Mouse (Mus musculus): ENCODE measurements at regions not wholly inside any gene's neighbourhood (a gene's known extent, or its start where the extent isn't known, plus 50 kb on each side); places are given as distances from the start of the nearest gene placed in this dataset. TPM values are rescaled to one million over a fixed set of nuclear protein-coding genes. Genes with fewer than 3 reads are reported as not detected.

- no peak overlapping the region for H3K4me2 ChIP-seq
- H3K4me1 ChIP-seq (ENCODE audit: control insufficient read depth, insufficient read depth, low read length), result no peaks in the 10 kb centered on the region
- H3K36me3 ChIP-seq (ENCODE audit: control insufficient read depth, insufficient read depth, low read length), result no peaks in the 10 kb centered on the region
- no peaks in the 10 kb centered on the region for H3K27me3 ChIP-seq (ENCODE audit: control insufficient read depth, insufficient read depth, low read length)
- no peaks in the 10 kb centered on the region for H3K9me3 ChIP-seq (replicated peaks; ENCODE audit: control insufficient read depth, low read length)
- H3K4me3 ChIP-seq (ENCODE audit: low read depth, low read length), result no peak overlapping the region
- 56% methylated on average over 1 of the region's 1 CpGs for WGBS (ENCODE audit: insufficient replicate concordance)
- no peak overlapping the region for H3K27ac ChIP-seq (ENCODE audit: low read depth, low read length)
- no peak overlapping the region for H3K9ac ChIP-seq (ENCODE audit: low read depth, low read length)
- no peak for ATAC-seq (replicated peaks; ENCODE audit: insufficient number of reproducible peaks, low FRiP score, low TSS enrichment)
Measured at GRCm38 (mm10) chr3:6183400-6183799, 432.8 kb downstream of the Gm8797 start.

GRCm38 (mm10) chr3:6204656-6205055 is 415.6 kb downstream of the 1700008P02Rik start:
- Histone ChIP-seq H3K4me1 (ENCODE audit: control insufficient read depth, insufficient read depth, low read length) (no peaks in the 10 kb centered on the region), H3K27ac (ENCODE audit: low read depth, low read length) (no peak overlapping the region), H3K4me3 (ENCODE audit: low read depth, low read length) (no peak overlapping the region), H3K9me3 (replicated peaks; ENCODE audit: control insufficient read depth, low read length) (no peaks in the 10 kb centered on the region), H3K36me3 (ENCODE audit: control insufficient read depth, insufficient read depth, low read length) (no peaks in the 10 kb centered on the region), H3K9ac (ENCODE audit: low read depth, low read length) (no peak overlapping the region), H3K27me3 (ENCODE audit: control insufficient read depth, insufficient read depth, low read length) (no peaks in the 10 kb centered on the region), H3K4me2 (no peak overlapping the region)
- WGBS (ENCODE audit: insufficient replicate concordance), result 59% methylated on average over 2 of the region's 2 CpGs
- ATAC-seq (replicated peaks; ENCODE audit: insufficient number of reproducible peaks, low FRiP score, low TSS enrichment), result no peak

- Histone ChIP-seq H3K4me3 (ENCODE audit: low read depth, low read length) (no peak overlapping the region), H3K9ac (ENCODE audit: low read depth, low read length) (no peak overlapping the region), H3K9me3 (replicated peaks; ENCODE audit: control insufficient read depth, low read length) (no peaks in the 10 kb centered on the region), H3K36me3 (ENCODE audit: control insufficient read depth, insufficient read depth, low read length) (no peaks in the 10 kb centered on the region), H3K4me2 (no peak overlapping the region), H3K27me3 (ENCODE audit: control insufficient read depth, insufficient read depth, low read length) (no peaks in the 10 kb centered on the region), H3K27ac (ENCODE audit: low read depth, low read length) (no peak overlapping the region), H3K4me1 (ENCODE audit: control insufficient read depth, insufficient read depth, low read length) (no peaks in the 10 kb centered on the region)
- WGBS (ENCODE audit: insufficient replicate concordance), result 53% methylated on average over 1 of the region's 1 CpGs
- ATAC-seq (replicated peaks; ENCODE audit: insufficient number of reproducible peaks, low FRiP score, low TSS enrichment), result no peak
Measured at GRCm38 (mm10) chr3:6228685-6229084, 391.6 kb downstream of the 1700008P02Rik start.

Small RNA genes in the stretch of these regions (microRNA-seq; reads per million reads assigned to microRNA genes)
- gene Gm25144 (ENCODE audit: borderline number of aligned reads) (not detected), gene Gm25352 (ENCODE audit: borderline number of aligned reads) (not detected)
